Mouse (Mus musculus) T-helper 1 cell (primary cell): Measurements from ENCODE around the gene Ercc6.

Experiments used
- in situ Hi-C: fragments of 300-600 bp; cut with MboI, MseI; formaldehyde crosslinking; loops from one replicate; pipeline ENCODE4 v1.15.1; 2025; ENCODE audit warnings: high pct_unique_total_duplicates

Ercc6 gene

DNA sequence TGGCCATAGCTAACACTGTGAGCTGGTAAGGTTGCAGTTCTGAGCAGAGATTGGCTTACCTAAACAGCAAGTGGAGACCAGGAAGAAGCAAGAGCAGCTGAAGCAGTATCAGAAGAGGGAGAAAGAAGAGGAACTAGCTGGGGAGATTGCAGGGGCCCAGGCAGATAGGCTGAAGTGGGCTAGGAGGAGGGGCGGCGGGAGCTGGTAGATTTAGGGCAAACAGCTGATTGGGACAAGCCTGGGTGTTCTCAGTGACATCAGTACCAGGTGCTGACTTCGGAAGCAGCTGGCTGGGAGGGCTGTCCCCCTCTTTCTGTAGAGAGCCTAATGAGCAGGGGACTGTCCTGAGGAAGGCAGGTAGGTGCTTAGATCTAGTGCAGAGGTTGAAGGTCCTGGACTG lies 48.1 kb downstream of the Ercc6 start:
- in situ Hi-C loops = no loop called here

- in situ Hi-C loops = no loop called here
Observed at GRCm38 (mm10) chr14:32563661-32564060, 50.3 kb downstream of the Ercc6 start.

DNA sequence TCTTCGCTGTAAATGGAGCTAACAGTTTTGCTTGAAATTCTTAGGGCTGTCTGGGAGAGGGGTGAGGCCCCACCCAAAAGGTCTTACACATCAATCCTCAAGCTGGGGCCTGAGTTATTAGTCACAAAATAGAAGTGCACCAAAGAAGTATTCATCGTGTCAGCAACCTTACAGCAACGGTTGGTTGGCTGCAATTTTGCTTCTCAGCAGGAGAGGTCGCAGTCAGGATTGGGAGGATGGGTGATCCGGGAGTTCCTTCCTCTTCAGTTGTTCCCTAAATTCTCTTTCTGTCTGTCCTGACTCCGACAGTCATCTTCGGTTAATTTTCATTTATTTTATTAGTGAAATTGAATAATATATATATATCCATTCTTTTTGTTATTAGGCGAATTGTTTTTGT lies 59.2 kb downstream of the Ercc6 start:
- in situ Hi-C loops = no loop called here

DNA sequence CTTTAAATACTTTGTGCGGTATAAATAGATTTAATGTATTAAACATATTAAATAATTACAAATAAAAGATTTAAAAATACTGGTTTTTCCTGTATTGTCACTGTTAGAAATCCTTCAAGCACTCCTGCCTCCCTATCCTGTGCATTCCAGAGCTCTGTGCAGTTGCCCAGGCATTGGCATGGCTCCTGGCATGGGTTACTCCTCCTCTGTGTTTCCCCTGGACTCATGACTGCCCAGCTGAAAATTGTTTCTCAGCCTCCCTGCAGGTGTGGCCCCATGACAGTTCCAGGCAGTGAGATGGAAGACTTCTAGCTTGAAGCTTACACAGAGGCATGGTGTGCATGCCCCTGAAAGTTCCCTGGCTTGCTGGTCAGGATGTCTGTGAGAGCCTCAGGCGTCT lies 65.1 kb downstream of the Ercc6 start:
- in situ Hi-C loops = no loop called here

DNA sequence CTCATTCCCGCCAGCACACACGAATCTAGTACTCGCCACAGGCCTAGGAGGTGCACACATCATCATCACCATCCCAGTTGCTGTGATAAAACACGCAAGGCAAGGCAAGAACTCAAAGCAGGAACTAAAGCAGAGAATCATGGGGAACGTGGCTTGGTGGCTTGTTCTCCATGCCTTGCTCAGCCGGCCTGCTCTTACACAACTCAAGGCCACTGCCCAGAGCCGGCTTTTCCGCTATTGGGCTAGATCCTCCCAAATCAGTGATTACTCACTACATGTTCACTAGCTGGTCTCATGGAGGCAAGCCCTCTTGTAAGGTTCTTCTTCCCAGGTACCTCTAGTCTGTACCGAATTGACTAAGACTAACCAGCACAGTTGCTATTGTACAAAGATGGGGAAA lies 70.4 kb downstream of the Ercc6 start:
- in situ Hi-C loops = no loop called here

GRCm38 (mm10) chr14:32587013-32587784 lies 73.9 kb downstream of the Ercc6 start:
- in situ Hi-C loops = no loop called here

DNA sequence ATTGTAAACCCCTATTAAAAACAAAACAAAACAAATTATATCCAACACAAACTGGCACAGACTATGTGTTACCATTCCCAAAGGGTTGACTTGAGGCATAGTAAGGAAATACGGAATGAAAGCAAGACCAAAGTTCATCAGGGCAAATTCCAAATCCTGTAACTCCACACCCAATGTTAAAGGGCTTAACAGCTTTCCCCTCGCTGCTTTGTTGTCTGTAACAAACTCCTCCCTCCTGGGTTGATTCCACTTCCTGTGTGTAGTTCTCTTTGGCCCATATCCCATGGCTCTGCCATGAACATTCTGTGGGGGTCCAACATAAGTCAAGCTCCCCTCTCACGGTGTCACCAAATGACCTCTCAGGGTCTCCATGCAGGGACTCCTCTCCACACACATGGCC lies 77.1 kb downstream of the Ercc6 start:
- in situ Hi-C loops = no loop called here

GRCm38 (mm10) chr14:32597232-32598231 lies 84.2 kb downstream of the Ercc6 start:
- in situ Hi-C loops = no loop called here

- in situ Hi-C loops = no loop called here
Observed at GRCm38 (mm10) chr14:32598437-32599219, 85.3 kb downstream of the Ercc6 start.

GRCm38 (mm10) chr14:32599290-32600041 lies 86.1 kb downstream of the Ercc6 start, which contains the start of gene Prrxl1:
Gene Prrxl1, plus strand, starts transcription at chr14:32599407.
- in situ Hi-C loops = no loop called here

GRCm38 (mm10) chr14:32600110-32600509 lies 86.8 kb downstream of the Ercc6 start:
- in situ Hi-C loops = no loop called here

GRCm38 (mm10) chr14:32605508-32605907 lies 92.2 kb downstream of the Ercc6 start:
- in situ Hi-C loops = no loop called here

- in situ Hi-C loops = no loop called here
Observed at GRCm38 (mm10) chr14:32606316-32606715, 93.0 kb downstream of the Ercc6 start.

GRCm38 (mm10) chr14:32609392-32609791 lies 96.1 kb downstream of the Ercc6 start:
- in situ Hi-C loops = no loop called here

DNA sequence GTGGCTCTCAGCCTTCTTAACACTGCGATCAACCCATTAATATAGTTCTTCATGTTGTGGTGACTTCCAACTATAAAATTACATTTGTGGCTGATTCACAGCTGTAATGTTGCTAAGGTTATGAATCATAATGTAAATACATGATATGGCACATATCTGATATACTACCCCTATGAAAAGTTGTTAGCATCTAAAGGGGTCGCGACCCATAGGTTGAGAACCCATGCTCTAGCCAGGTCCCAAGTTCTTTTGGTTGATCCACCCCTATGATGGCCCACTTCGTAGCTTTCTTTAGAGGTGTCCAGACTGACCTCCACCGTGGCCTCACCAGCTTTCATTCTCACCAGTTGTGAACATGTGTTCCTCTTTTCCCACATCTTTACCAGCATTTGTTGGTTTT lies 103.9 kb downstream of the Ercc6 start:
- in situ Hi-C loops = no loop called here

DNA sequence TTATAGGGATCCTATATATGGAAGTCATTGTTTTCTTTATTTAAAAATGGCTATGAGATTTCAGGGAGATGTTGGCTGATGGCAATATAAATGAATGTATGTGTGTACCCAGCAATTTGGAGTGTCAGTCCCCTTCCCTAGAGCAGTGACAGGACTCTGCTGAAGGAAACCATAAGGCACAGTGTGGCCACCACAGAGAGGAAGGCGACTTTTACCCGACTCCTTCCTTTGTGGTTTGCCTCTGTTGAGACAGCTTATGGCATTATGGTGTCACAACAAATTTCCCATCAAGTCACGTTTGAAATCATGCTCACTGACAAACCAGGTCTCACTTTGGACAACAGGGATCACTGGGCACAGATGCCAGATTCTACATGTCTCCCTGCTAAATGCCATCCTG lies 110.9 kb downstream of the Ercc6 start:
- in situ Hi-C loops = no loop called here

DNA sequence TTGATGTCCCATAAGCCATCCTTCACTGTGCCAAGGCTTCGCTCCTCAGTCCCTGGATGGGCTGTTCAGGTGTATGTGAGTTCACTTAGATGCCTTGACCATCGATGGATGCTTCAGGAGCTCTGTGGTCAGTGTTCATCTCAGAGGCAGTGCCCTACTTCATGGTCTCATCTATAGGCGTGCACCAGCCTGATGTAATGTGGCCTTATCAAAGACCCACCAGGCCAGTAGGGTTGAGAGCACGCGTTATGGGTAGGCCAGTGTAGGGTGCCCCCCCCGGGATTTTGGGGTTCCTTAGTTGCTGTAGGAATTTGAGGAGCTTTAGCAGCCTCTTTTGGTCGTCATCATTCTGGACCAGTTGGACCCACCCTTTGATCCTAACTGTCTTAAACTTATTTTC lies 111.5 kb downstream of the Ercc6 start:
- in situ Hi-C loops = no loop called here

DNA sequence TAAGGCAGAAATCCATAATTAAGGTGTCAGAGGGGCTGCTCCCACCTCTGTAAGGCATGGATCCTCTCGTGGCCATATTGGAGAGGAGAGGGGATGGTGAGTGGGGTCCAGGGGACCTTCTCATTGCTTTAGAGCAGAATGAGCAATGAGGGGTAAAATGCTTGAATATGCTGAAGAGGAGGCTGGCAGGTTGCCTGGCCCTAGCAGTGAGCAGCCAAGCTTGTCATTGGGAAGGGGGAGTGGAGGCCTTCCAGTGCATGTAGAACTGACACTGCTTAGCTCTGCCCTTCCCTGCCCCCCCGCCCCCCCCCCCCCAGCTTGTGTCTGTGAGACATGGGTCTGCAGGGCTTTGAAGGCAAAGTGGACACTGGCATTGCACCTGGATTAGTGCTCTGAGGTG lies 114.0 kb downstream of the Ercc6 start:
- in situ Hi-C loops = no loop called here

- in situ Hi-C loops = no loop called here
Observed at GRCm38 (mm10) chr14:32628584-32628983, 115.3 kb downstream of the Ercc6 start.
